Mouse (Mus musculus) splenic B cell, adult 2 months (primary cell): Measurements from ENCODE around the gene Plekhj1.
A peak's percentile ranks its signal among the peaks of the same experiment; 100 is the strongest.

Experiments
- DNase-seq: peaks from one replicate; pipeline ENCODE4 v3.0.0-alpha.2; 2011; ENCODE audit warnings: low read depth, low spot score
- H3K27me3 ChIP-seq: 2 replicates; pipeline ENCODE4 v1.6.1; 2012; ENCODE audit warnings: mild to moderate bottlenecking, low read length, moderate library complexity, mixed read lengths; ENCODE audit not compliant: control insufficient read depth, poor library complexity, insufficient read depth, severe bottlenecking
- H3K36me3 ChIP-seq: 2 replicates; pipeline ENCODE4 v1.6.1; 2012; ENCODE audit warnings: mild to moderate bottlenecking, low read length, moderate library complexity, mixed read lengths; ENCODE audit not compliant: control insufficient read depth, poor library complexity, insufficient read depth, severe bottlenecking

Plekhj1 gene

GRCm38 (mm10) chr10:80758651-80759050, 39.8 kb downstream of the Plekhj1 start:
- no peaks in the 10 kb centered on the region for H3K36me3 ChIP-seq
- DNase-seq, result no peak
- no peaks in the 10 kb centered on the region for H3K27me3 ChIP-seq

- Histone ChIP-seq H3K36me3 (no peaks in the 10 kb centered on the region), H3K27me3 (no peaks in the 10 kb centered on the region)
- peak; percentile 75 for DNase-seq
Measured at GRCm38 (mm10) chr10:80757717-80758116, 40.7 kb downstream of the Plekhj1 start.

GRCm38 (mm10) chr10:80756967-80757366, 41.5 kb downstream of the Plekhj1 start:
- Histone ChIP-seq H3K36me3 (no peaks in the 10 kb centered on the region), H3K27me3 (no peaks in the 10 kb centered on the region)
- DNase-seq, result no peak

- H3K36me3 ChIP-seq, result no peaks in the 10 kb centered on the region
- H3K27me3 ChIP-seq, result no peaks in the 10 kb centered on the region
- DNase-seq, result no peak
Measured at GRCm38 (mm10) chr10:80756509-80756908, 41.9 kb downstream of the Plekhj1 start.

GRCm38 (mm10) chr10:80756099-80756498, 42.3 kb downstream of the Plekhj1 start:
- no peaks in the 10 kb centered on the region for H3K27me3 ChIP-seq
- no peaks in the 10 kb centered on the region for H3K36me3 ChIP-seq
- DNase-seq, result no peak

- no peak for DNase-seq
- Histone ChIP-seq H3K36me3 (no peaks in the 10 kb centered on the region), H3K27me3 (no peaks in the 10 kb centered on the region)
Measured at GRCm38 (mm10) chr10:80755291-80756015, 43.0 kb downstream of the Plekhj1 start.

- DNase-seq, result peak; percentile 99
- H3K27me3 ChIP-seq, result no peaks in the 10 kb centered on the region
- no peaks in the 10 kb centered on the region for H3K36me3 ChIP-seq
Measured at GRCm38 (mm10) chr10:80754594-80755290, 43.7 kb downstream of the Plekhj1 start, which contains the start of gene Dot1l. TSS of gene Dot1l (plus strand) at chr10:80755206.

- no peaks in the 10 kb centered on the region for H3K36me3 ChIP-seq
- peak; percentile 75 for DNase-seq
- H3K27me3 ChIP-seq, result no peaks in the 10 kb centered on the region
Measured at GRCm38 (mm10) chr10:80752079-80752625, 46.3 kb downstream of the Plekhj1 start.

GRCm38 (mm10) chr10:80751188-80751832, 47.1 kb downstream of the Plekhj1 start:
- peak; percentile 76 for DNase-seq
- Histone ChIP-seq H3K36me3 (no peaks in the 10 kb centered on the region), H3K27me3 (no peaks in the 10 kb centered on the region)

- DNase-seq, result peak; percentile 75
- Histone ChIP-seq H3K36me3 (no peaks in the 10 kb centered on the region), H3K27me3 (no peaks in the 10 kb centered on the region)
Measured at GRCm38 (mm10) chr10:80748609-80749008, 49.8 kb downstream of the Plekhj1 start.

- DNase-seq, result peak; percentile 89
- H3K27me3 ChIP-seq, result no peaks in the 10 kb centered on the region
- no peaks in the 10 kb centered on the region for H3K36me3 ChIP-seq
Measured at GRCm38 (mm10) chr10:80747410-80747809, 51.0 kb downstream of the Plekhj1 start.
